Mouse (Mus musculus): ENCODE data around the gene Skap1.

GRCm38 (mm10) chr11:96732657-96733056 is 268.3 kb downstream of the Skap1 start:
- TF ChIP-seq CTCF (IDR thresholded peaks at IDR 0.05) = no peak
- no peak for TF ChIP-seq POLR2A (IDR thresholded peaks at IDR 0.05; ENCODE audit: insufficient read depth, low read depth, low read length)
- no peak for TF ChIP-seq EP300 (IDR thresholded peaks at IDR 0.05; ENCODE audit: insufficient read depth, low read depth, low read length)
